Mouse (Mus musculus) gastrocnemius, postnatal 10 days (tissue): ENCODE measurements around the gene Ccm2. TPM values are rescaled to one million over a fixed set of nuclear protein-coding genes. Genes with fewer than 3 reads are reported as not detected.
A peak's percentile ranks its signal among the peaks of the same experiment; 100 is the strongest.

Experiments used
- DNase-seq: peaks from one replicate; pipeline ENCODE4 v3.0.0; 2021; ENCODE audit warnings: mixed read lengths
- total RNA-seq, 2 experiments: library from RNA; stranded (reverse); gene quantifications; 2 replicates each; pipeline ENCODE4 v1.2.3; 2021

Gene Ccm2
- total RNA-seq, 2 experiments from 2014 or later = 25.9 to 28.1 TPM

GRCm38 (mm10) chr11:6604604-6604936 is 57.9 kb downstream of the Ccm2 start:
- DNase-seq = no peak

GRCm38 (mm10) chr11:6605021-6605481 is 58.4 kb downstream of the Ccm2 start:
- no peak for DNase-seq

DNA sequence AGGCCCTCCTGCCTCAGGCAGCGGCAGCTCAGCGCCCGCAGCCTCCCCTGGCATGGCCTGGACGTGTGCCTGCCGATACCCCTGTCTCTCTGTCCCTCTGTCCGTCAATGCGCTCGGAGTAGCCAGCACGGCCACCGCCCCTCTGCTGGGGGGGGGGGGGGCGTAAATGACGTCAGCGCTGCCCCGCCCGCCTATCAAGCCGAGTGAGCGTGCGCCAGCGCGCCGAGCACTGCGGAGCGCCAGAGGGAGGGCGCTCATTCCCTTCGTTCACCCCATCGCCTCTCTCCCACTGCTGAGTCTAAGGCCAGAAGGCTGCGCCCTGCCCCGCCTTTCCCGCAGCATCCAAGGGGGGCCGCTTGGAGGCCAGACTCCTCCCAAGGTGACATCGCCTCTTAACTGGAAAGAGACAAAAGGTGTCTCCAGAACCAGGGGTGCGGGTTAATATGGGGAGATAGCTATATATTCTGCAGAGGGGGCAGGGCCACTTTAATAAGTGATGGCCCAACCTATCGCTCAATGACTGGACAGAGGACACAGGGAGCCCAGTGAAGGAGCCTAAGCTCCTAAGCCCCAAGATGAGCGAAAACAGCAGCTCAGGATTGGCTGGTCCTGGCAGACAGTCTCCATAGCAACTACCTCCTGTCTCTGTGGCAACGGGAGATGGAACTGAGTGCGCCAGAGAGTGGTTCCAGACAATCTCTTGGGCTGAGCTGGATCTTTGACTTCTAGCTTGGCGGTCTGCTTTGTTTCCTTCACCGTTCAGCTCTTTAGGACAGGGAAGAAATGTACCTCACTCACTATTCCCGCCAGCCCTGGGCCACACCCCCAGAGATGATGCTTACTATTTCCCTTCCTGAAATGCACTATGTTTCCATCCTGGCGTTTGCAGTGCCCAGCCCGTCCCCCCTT is 59.1 kb downstream of the Ccm2 start, which contains the start of gene Nacad:
Gene Nacad (minus strand): TSS at position 563 of the 909 bp plus-strand sequence.
- DNase-seq = no peak

DNA sequence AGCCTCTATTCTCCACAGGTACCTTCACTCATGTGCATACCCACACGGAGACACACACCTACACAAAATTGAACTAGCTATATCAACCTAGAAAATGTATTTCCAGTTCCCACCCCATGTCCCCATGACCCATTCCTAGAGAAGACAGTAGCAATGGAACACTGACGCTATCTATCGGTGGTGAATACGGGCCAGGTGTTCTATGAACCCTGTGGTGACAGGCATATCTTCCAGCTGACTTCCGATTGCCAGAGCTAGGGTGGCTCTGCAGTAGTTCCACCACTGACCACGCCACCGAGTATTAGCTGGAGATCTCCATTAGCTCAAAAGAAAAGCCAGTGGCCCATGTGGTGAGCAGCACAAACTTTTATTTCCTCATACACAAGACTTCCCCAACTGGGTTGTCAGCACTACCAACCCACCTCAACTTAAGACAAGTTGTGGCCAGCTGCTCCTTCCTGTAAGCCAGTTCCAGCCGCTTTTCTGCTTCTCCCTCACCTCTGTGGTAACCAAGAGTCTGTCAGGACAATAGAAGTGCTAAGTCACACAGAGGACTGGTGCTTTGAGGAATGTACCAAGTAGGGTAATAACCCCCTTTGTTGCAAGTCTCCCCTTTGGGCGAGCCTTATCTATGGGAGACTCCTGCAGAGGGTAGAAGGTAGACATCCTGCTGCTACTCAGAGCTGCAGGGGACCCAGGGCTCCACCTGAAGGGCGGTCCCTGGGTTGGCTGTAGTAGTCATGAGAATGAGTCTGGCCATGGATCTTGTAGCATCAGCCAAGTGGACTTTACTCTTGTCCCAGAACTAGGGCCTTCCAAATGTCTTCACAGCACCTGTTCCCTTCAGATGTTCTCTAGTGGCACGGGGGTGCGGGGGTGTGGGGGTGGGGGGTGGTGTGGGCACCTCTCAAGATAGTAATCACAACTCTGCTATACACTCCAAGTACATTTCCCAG is 68.8 kb downstream of the Ccm2 start:
- no peak for DNase-seq

- no peak for DNase-seq
Observed at GRCm38 (mm10) chr11:6623704-6624103, 77.0 kb downstream of the Ccm2 start.

DNA sequence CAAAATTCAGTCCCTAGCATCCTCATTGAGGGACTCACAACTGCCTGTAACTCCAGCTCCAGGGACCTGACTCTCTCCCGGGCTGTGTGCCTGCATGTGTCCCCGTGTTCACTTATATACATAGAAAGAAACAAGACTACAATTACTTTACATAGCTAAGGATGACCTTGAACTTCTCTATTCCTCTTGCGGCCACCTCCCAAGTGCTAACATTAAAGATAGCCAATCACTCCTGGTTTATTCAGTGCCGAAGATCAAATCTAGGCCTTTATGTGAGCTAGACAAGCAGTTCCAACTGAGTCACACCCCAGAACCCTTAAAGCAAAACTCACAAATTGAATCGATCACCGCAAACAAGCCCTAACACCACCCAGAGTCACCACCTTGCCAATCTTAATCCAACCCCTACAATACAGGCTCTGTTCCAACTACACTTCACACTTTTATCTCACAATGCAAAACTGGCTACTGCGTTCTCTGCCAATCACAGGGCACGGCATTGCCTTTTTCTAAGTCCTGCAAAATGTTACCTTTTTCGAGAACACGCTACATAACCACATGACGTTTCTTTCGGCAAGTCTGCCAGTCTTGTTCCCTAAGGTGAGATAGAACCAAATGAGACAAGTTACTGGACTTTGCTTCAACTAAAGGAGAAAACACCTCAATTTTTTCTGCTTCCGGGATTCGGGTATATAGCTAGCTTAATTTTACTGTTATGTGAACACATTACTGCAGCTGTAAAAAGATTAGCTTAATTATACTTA is 78.1 kb downstream of the Ccm2 start:
- DNase-seq = no peak

GRCm38 (mm10) chr11:6625478-6626387 is 79.0 kb downstream of the Ccm2 start, which contains the start of gene Tbrg4:
TSS of gene Tbrg4 (minus strand) at chr11:6626067.
- DNase-seq = peak; percentile 95

DNA sequence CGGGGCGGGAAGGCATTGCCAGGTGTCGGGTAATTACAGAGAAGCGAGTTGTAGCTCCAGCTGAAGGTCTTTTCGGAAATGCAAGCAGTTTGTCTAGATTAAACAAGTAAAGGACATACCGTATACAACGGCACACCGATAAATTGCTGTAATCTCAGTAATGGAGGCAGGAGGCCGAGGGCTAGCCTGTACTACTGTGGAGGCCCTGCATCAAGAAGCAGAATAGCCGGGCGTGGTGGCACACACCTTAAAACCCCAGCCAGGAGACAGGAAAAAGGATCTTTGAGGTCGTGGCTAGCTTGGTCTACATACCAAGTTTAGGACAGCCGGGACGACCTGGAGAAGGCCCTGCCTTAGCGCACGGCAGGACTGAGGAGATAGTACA is 79.7 kb downstream of the Ccm2 start:
- DNase-seq = no peak

DNA sequence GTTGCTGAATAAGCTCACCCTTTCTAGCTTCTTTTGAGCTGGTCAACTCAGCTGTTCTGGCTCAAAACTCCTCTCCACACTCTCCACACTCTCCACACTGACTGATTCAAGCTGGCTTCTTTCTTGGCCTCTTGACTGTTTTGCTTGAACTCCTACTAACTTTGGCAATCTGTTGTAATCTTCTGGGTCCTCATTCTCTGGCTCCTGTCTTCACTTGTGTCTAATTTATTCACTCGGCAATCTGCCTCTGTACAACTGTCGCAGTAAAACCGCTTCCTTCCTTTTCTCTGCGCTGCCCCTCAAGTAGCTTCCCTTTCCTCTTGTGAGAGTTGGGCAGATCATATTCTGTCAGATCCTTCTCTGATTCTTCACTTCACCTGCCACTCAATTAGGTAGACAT is 81.0 kb downstream of the Ccm2 start:
- no peak for DNase-seq

DNA sequence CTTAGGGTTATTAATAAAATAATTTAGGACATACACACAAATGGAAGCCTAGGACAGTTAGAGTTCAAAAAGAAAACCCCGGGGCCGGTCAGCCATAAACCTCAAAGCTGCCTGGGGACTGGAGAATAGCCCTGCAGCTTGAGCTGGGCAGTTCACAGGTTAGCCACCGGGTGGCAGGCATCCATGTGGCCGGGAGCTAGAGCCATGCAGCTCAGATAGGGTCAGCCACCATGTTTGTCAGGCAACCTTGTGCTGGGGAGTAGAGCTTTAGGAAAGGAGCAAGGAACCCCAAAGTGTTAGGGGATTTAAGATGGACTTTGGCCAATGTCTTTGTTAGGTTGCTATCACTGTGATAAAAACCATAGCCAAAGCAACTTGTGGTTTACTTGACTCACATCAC is 81.9 kb downstream of the Ccm2 start:
- DNase-seq = peak; percentile 59

DNA sequence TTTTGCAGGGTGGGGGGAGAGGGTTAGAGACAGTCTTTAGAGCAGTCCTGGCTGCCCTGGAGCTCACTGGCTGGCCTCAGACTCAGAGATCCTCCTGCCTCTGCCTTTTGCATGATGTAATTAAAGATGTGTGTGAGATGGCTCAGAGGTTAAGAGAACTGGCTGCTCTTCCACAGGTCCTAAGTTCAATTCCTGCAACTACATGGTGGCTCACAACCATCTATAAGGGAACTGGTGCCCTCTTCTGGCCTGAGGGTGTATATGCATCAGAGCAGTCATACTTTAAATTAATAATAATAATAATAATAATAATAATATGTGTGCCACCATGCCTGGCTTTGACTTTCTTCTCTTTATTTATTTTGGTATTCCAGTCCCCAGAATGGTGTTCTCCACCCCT is 83.0 kb downstream of the Ccm2 start:
- no peak for DNase-seq

DNA sequence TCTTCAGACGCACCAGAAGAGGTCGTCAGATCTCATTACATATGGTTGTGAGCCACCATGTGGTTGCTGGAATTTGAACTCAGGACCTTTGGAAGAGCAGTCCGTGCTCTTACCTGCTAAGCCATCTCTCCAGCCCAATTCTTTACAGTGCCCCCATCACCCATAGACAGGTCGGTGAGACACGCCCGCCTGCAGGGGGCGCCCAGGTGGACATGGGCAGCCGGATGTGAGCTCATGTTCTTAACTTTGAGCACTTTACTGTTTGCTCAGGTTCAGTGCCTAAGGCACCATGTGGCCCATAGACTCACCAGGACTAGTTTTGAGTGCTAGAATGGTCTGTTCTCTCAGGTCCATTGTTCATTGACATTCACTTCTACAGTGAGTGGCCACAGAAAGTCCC is 89.5 kb downstream of the Ccm2 start:
- DNase-seq = no peak

- no peak for DNase-seq
Observed at GRCm38 (mm10) chr11:6638537-6638936, 91.8 kb downstream of the Ccm2 start, which contains the start of gene Wap. TSS of gene Wap (minus strand) at chr11:6638637.

- DNase-seq = no peak
Observed at GRCm38 (mm10) chr11:6639072-6639471, 92.4 kb downstream of the Ccm2 start.

DNA sequence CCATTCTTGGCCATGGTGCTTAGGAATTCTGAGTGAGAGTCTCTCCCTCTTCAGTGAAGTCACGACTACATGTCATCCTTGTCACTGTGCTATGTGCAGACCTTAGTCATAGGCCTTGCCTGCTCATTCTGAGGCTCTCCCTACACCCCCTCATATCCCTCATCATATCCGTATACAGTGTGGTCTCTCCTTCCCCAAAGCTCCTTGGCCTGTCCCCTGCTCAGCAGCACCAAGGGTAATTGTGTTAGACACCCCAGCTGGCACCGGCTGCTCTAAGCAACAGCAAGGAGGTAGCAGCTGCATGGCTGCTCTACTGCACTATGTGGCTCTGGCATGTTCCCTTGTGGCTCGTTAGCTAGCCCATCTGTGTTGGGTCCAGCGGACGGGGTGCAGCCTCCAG is 97.9 kb downstream of the Ccm2 start:
- DNase-seq = no peak

Other genes starting within 250 kb of the Ccm2 start
- gene Zmiz2, start 157.8 kb upstream of the Ccm2 start, total RNA-seq = 10 to 100 TPM; 31.8 to 34.3 TPM
- gene Ppia, start 131.4 kb upstream of the Ccm2 start, total RNA-seq = 100 to 1,000 TPM; 765 to 781 TPM
- gene H2afv, start 102.4 kb upstream of the Ccm2 start, total RNA-seq = 10 to 100 TPM; 66.2 to 67.3 TPM
- 10 to 100 TPM; 55.6 to 58.4 TPM for gene Purb, start 71.0 kb upstream of the Ccm2 start, total RNA-seq
- gene Myo1g, start 25.9 kb upstream of the Ccm2 start, total RNA-seq = 1 to 10 TPM; 1.6 to 2.5 TPM
- under 1 TPM; 0.45 to 0.65 TPM for gene Nacad, start 59.2 kb downstream of the Ccm2 start, total RNA-seq
- 10 to 100 TPM; 53.6 to 57.1 TPM for gene Tbrg4, start 79.2 kb downstream of the Ccm2 start, total RNA-seq
- not detected for gene Wap, start 91.8 kb downstream of the Ccm2 start, total RNA-seq
- gene Ramp3, start 111.6 kb downstream of the Ccm2 start, total RNA-seq = 1 to 10 TPM; 1.2 to 1.3 TPM